Mouse (Mus musculus) gastrocnemius, postnatal 4 days (tissue): Measurements from ENCODE around the gene Egfr. TPM values are rescaled to one million over a fixed set of nuclear protein-coding genes. Genes with fewer than 3 reads are reported as not detected.
A peak's percentile ranks its signal among the peaks of the same experiment; 100 is the strongest.

ENCODE experiments used
- DNase-seq, 2 experiments: peaks; one replicate each; pipeline ENCODE4 v3.0.0; 2021 to 2022; ENCODE audit warnings: low spot score in 2 of 2, mixed read lengths in 2 of 2
- long read RNA-seq, 2 experiments: library from polyadenylated mRNA; stranded (forward); transcript quantifications; one replicate each; pipeline ENCODE4 v2.0.0; 2021
- total RNA-seq, 2 experiments: library from RNA; stranded (reverse); gene quantifications; 2 replicates each; pipeline ENCODE4 v1.2.3; 2021

Egfr gene
- total RNA-seq, result 10 to 100 TPM; 32.9 to 40.1 TPM
- long read RNA-seq, experiment 1, full-length matches to known transcripts, result 4 of 15 reads
- long read RNA-seq, experiment 1, partial matches to known transcripts, result 4 of 15 reads
- long read RNA-seq, experiment 1, other reads (novel, unspliced or antisense), result 7 of 15 reads
- long read RNA-seq, experiment 2, full-length matches to known transcripts, result 7 of 15 reads
- long read RNA-seq, experiment 2, partial matches to known transcripts, result 7 of 15 reads
- long read RNA-seq, experiment 2, other reads (novel, unspliced or antisense), result 1 of 15 reads

- peak; percentile 63 to 76 for DNase-seq
Observed at GRCm38 (mm10) chr11:16752007-16752348, at the start of gene Egfr. Egfr (plus strand) TSS chr11:16752203.

GRCm38 (mm10) chr11:16703221-16703620 is 48.8 kb upstream of the Egfr start:
- DNase-seq, result no peak

GRCm38 (mm10) chr11:16735083-16735644 is 16.8 kb upstream of the Egfr start:
- no peak for DNase-seq

GRCm38 (mm10) chr11:16737323-16737722 is 14.7 kb upstream of the Egfr start:
- no peak for DNase-seq

- DNase-seq, result no peak
Observed at GRCm38 (mm10) chr11:16738691-16739090, 13.3 kb upstream of the Egfr start.

- no peak for DNase-seq
Observed at GRCm38 (mm10) chr11:16739155-16739554, 12.8 kb upstream of the Egfr start.

DNA sequence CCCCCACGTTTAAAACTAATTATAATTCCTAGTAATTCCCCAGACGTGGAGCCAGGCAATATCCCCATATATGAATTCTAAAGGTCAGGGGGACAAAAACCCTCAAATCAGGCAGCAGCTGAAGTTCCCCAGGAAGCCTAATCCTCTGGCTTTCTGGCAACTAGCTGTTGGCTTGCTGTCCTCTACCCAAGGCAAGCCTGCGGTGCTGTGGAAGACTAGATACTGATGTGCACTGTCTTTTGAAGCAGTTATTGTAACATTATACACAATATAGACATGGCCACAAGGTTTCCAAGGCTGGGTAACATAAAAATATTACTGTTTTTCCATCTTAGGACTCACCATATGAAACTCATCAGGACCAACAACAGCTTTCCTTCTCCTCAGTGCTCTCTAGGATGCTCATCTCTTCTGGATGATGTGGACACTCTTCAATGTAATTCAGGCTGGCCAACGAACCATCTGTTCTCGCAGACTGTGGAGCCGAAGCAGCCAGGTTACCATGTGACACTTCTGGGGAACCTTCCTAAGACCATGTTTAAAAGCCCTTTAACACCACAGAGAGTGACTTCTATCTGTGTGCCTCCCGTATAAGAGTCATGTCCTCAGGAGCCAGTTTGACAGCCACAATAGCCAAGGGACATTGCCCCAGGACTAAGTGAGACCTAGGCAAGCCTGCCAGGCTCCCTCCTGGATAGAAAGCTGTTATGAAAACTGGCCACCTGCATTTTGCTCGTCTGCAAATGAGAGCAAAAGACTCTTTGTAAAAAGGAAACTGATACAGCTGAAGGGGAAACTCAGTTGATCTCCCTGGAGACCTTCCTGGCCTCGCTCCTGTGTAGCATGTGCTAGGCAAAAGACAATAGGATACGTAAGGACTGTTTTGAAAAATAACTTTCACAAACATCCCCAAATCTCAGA is 11.1 kb upstream of the Egfr start:
- no peak for DNase-seq

- DNase-seq, result no peak
Observed at GRCm38 (mm10) chr11:16742251-16742650, 9.8 kb upstream of the Egfr start.

GRCm38 (mm10) chr11:16742821-16743220 is 9.2 kb upstream of the Egfr start:
- no peak for DNase-seq

GRCm38 (mm10) chr11:16751457-16751982 is 483 bp upstream of the Egfr start:
- no peak for DNase-seq

GRCm38 (mm10) chr11:16752349-16753153 is 548 bp downstream of the Egfr start:
- peak in 1 of 2 experiments; percentile 44 for DNase-seq

DNA sequence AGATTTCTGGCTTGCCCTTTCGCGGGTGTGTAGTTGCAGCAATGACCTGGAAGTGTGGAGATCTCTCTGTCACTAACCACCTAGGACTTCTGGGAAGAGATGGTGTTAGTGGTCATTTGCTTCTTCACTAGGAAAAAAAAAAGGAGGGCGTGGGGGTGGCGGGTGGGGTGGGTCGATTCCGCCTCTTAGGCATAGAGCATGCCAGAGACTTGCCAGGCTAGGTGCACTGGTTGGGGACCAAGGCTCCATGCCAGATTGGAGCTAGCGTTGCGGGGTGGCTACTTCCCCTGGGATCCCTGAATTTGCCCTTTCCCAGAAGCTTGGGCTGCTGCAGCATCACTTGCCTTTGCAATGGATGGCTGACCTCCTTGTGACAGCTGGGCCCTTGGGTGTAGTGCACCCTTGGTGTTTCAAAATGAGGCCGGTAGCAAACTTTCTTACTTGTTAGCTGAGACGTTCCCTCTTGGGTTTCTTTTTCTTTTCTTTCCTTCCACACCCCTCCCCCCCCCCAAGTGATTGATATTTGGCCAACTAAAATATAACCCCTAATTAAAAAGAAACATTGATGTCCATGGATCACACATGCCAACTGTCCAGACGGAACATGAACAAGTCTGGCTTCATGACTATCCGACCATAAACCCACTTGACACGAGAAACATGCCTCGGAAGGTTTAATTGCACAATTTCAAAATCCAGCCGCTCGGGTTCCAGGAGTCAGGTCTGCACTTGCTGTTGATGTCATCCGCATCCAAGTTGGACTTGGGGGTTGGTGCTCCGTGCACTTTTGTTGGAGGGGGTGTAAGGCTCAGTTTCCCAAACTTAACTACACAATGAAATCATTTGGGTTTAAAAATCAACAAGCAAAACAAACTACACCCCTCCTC is 1.4 kb downstream of the Egfr start:
- DNase-seq, result no peak

DNA sequence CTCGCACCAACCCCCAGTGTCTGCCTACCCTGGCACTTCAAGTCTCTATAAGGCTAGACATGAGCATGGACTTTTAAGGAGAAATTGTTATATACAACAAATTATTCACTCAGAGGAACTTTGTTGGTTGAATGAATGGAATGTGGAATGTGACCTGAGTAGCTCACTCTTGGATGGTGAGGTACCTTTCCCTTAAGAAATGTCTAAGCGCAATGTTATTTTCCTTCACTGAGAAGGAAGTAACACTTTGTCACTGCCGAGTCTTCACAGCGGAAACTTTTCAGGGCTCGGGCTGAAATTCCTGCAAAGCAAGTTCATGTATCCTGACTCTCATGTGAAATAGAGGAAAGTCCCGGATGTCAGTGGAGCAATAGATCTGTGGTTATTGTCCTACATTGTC is 7.9 kb downstream of the Egfr start:
- DNase-seq, result no peak

GRCm38 (mm10) chr11:16761184-16761583 is 9.2 kb downstream of the Egfr start:
- DNase-seq, result no peak

DNA sequence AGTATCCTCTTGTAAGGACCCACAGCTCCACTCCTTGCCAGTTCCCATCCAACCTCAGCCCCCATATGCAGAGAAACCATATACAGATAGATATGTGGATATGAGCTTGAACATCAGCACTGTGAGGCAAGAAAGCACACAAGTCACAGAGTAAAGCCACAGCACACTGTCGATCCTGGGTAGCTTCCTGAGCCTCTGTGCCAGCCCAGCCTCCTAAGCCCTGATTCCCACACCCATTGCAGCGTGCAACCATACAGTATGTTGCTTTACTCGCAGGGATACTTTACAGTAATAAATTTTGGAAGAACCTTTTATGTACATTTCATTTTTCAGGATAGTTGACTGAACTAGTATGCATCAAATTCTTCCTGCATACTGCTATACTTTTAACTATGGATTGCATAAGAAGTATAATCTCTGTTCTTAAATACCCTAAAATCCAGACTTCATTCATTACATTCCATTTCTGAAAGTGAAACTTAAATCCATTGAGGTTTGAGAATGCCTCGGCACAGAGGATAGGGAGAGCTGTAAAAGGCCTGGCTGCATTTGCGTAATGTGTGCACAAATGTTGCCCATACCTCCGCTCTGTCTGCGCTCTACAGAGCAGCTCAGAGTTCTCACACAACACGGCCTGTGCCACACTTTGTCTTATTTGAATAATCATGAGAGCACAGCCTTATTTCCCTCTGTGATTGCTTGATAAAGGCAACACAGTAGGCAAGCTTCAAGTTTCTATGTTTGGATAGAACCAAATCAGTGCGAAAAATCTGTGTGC is 14.2 kb downstream of the Egfr start:
- DNase-seq, result no peak

DNA sequence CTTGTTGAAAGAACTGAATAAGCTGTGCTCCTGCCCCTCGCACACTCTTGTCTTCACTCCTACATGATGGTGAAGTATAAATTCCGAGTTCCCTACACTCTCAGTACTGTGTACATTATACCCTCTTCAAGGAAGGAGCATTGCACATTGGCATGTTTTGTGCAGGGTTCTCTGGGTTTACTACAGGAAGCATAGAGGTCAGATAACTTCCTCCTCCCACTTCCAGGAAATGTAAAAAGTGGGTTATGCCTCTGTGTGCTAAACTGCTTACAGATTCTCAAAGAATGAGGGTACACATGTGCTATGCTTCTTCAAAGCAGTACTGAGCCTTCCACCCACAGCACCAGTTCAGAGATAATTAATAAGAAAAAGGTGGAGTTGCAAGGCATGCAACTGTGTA is 16.0 kb downstream of the Egfr start:
- no peak for DNase-seq

- no peak for DNase-seq
Observed at GRCm38 (mm10) chr11:16769276-16769675, 17.3 kb downstream of the Egfr start.

GRCm38 (mm10) chr11:16769709-16770303 is 17.8 kb downstream of the Egfr start:
- no peak for DNase-seq

DNA sequence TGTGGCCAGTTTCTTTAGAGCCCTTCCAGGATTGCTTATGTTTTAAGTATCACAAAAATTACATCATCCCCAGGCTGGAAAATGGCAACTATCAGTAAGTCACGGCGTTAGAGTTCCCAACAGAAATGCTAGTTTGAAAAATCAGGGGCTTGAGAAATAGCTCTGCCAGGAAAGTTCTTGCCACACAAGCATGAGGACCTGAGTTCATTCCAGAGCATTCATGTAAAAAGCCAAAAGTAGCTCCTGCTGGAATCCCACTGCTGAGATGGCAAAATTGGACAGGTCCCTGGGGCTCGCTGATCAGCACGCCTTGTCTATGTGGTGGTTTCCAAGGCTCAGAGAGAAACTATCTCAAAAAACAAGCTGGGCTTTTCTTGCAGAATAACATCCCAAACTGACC is 19.0 kb downstream of the Egfr start:
- no peak for DNase-seq
